Mouse (Mus musculus): ENCODE measurements around the gene Wwc1. TPM values are rescaled to one million over a fixed set of nuclear protein-coding genes. Genes with fewer than 3 reads are reported as not detected.
"Not testable (repeated sequence)": the region's sequence is repeated elsewhere in the genome, so short reads cannot be mapped to it uniquely, and the experiment has no call there.

Wwc1 gene
- polyA plus RNA-seq, 1 experiment = 97.0 TPM

DNA sequence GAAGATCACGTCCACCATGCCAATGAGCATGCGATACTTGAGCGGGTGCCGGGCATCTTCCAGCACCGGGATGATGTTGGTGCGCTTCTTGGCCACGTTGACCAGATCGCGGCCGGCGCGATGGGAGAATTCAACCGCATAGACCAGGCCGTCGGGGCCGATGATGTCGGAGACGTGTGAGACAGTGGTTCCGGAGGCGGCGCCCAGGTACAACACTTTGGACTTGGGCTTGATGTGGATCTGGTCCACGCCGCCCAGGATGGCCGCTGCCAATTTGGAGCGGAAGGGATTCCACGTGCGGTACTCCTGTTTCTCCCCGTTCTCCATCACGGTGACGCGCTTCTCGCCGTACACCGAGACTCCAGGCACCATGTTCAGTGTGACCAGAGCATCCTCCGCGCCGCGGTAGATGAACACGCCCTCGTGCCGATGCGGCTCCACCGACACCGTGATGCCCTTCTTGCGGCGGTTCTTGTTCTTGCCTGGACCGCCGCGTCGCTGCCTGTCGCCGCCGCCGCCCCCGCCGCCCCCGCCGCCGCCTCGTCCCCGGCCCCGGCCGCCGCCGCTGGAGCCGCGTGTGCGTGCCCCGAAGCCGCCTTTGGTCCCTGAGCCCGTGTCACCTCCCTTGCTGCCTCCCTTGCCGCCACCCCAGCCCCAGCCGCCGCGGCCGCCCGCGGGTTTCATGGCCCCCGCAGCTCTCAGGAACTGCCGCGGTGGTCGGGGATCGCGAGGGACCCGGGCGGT is 182.4 kb downstream of the Wwc1 start:
- TF ChIP-seq POLR2A (IDR thresholded peaks at IDR 0.05; ENCODE audit: borderline replicate concordance, extremely low read depth, low read depth, low read length) (no peak), CTCF (IDR thresholded peaks at IDR 0.05; ENCODE audit: insufficient read depth, low read length) (no peak)
- no peaks in the 10 kb centered on the region for H3K4me1 ChIP-seq (ENCODE audit: control insufficient read depth, insufficient read depth, low read length)
- 7% methylated on average over 66 of the region's 86 CpGs for WGBS
- no peak for DNase-seq
- no peak overlapping the region for H3K4me3 ChIP-seq (replicated peaks; ENCODE audit: extremely low read depth, low read depth, low read length)

DNA sequence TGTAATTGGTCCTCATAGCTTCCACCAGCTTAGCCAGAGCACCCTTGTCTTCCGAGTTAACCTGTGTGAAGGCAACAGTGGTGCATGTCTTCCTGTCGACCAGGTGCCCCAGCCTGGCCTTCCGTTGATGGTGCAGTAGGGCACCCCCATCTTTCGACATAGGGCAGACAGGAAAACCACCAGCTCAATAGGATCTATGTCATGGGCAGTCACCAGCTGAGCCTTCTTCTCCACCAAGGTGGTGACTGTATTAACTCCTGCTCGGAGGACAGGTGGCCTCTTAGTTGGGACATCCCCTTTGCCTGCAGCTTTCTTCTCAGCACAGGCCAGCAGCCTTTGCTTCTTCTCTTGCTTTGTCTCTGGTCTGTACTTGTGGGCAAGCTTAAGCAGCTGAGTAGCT is 187.5 kb downstream of the Wwc1 start:
- H3K4me1 ChIP-seq (ENCODE audit: control insufficient read depth, insufficient read depth, low read length); H3K4me3 ChIP-seq (replicated peaks; ENCODE audit: extremely low read depth, low read depth, low read length); DNase-seq: not testable (repeated sequence)
- WGBS = 71% methylated on average over 5 of the region's 5 CpGs

DNA sequence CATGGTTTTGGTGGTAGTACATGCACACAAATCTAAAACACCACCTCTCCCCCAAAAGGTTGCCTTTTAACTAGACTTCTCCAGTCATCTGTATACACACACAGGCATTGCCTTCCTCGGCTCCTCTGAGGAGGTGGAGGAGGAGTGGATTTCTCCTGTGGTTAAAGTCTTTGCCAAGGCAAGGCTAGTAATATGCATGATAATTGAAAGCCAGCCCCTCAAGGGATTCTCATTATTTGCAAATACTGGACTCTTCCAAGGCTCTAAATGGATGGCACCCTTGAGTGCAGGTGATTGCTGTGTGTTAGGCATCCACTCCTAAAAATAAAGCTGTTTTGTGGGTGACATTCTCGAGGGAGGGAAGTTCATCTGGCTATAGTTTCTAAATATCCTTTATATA is 191.9 kb downstream of the Wwc1 start:
- TF ChIP-seq POLR2A (IDR thresholded peaks at IDR 0.05; ENCODE audit: borderline replicate concordance, extremely low read depth, low read depth, low read length) (no peak), CTCF (IDR thresholded peaks at IDR 0.05; ENCODE audit: insufficient read depth, low read length) (no peak)
- no peak for DNase-seq
- Histone ChIP-seq H3K4me1 (ENCODE audit: control insufficient read depth, insufficient read depth, low read length) (no peaks in the 10 kb centered on the region), H3K4me3 (replicated peaks; ENCODE audit: extremely low read depth, low read depth, low read length) (no peak overlapping the region)
- WGBS = 70% methylated on average over 2 of the region's 2 CpGs

Other genes starting within 250 kb of the Wwc1 start
- 5.5 and 8.8 TPM in 2 replicates for gene Pank3, start 211.0 kb downstream of the Wwc1 start, polyA plus RNA-seq (2012; rRNA removed)
- not detected in 2 replicates for gene Fbll1, start 181.6 kb downstream of the Wwc1 start, polyA plus RNA-seq (2012; rRNA removed)
- 6.2 and 12.3 TPM in 2 replicates for gene Rars, start 146.0 kb downstream of the Wwc1 start, polyA plus RNA-seq (2012; rRNA removed)